Mouse (Mus musculus) MEL (cell line): ENCODE results near the gene Topaz1. TPM values are rescaled to one million over a fixed set of nuclear protein-coding genes. Genes with fewer than 3 reads are reported as not detected.

ENCODE experiments used
- DNase-seq: peaks from one replicate; pipeline ENCODE4 v3.0.0; 2011; ENCODE audit warnings: low read depth, low spot score
- H3K27ac ChIP-seq: 2 replicates; pipeline ENCODE4 v1.5.1; 2012; ENCODE audit warnings: low read depth, mild to moderate bottlenecking, control low read depth, low read length, moderate library complexity; ENCODE audit not compliant: control insufficient read depth
- H3K27me3 ChIP-seq, 2 experiments: fragments of 150-350 bp in 1 of 2; sonication (generic) in 1 of 2; 2 replicates each; pipeline ENCODE4 v1.6.1; 2012; ENCODE audit warnings: low read length in 2 of 2, mild to moderate bottlenecking in 2 of 2, improper control_type of control experiment in 1 of 2, moderate library complexity in 1 of 2; ENCODE audit not compliant: insufficient read depth in 2 of 2, control insufficient read depth in 1 of 2
- H3K36me3 ChIP-seq, 2 experiments: 2 replicates each; pipeline ENCODE4 v1.6.1; 2012 to 2014; ENCODE audit warnings: low read length in 2 of 2, improper control_type of control experiment in 1 of 2, inconsistent platforms in 1 of 2, mild to moderate bottlenecking in 1 of 2; ENCODE audit not compliant: insufficient read depth in 2 of 2, control insufficient read depth in 1 of 2
- H3K4me1 ChIP-seq, 2 experiments: fragments of 150-350 bp in 1 of 2; sonication (generic) in 1 of 2; 2 replicates each; pipeline ENCODE4 v1.6.1; 2012; ENCODE audit warnings: low read length in 2 of 2, improper control_type of control experiment in 1 of 2, mild to moderate bottlenecking in 1 of 2; ENCODE audit not compliant: insufficient read depth in 2 of 2, control insufficient read depth in 1 of 2
- H3K4me3 ChIP-seq, 2 experiments: fragments of 150-350 bp in 1 of 2; sonication (generic) in 1 of 2; 2 replicates each; pipeline ENCODE4 v1.5.1; 2012; ENCODE audit warnings: low read depth in 2 of 2, low read length in 2 of 2, mild to moderate bottlenecking in 2 of 2, moderate library complexity in 2 of 2, control low read depth in 1 of 2, improper control_type of control experiment in 1 of 2; ENCODE audit not compliant: control insufficient read depth in 1 of 2, insufficient read depth in 1 of 2
- H3K79me2 ChIP-seq: 2 replicates; pipeline ENCODE4 v1.6.1; 2012; ENCODE audit warnings: mild to moderate bottlenecking, low read length, moderate library complexity; ENCODE audit not compliant: control insufficient read depth, poor library complexity, insufficient read depth
- H3K9ac ChIP-seq: 2 replicates; pipeline ENCODE4 v1.6.1; 2012; ENCODE audit warnings: low read depth, mild to moderate bottlenecking, control low read depth, low read length, moderate library complexity; ENCODE audit not compliant: control insufficient read depth, poor library complexity, severe bottlenecking
- H3K9me3 ChIP-seq: fragments of 150-350 bp; sonication (generic); replicated peaks from 2 replicates; pipeline ENCODE4 v1.6.1; 2012; ENCODE audit warnings: mild to moderate bottlenecking, low read length, improper control_type of control experiment, moderate library complexity; ENCODE audit not compliant: insufficient read depth
- CTCF ChIP-seq, 3 experiments: IDR thresholded peaks in 2 of 3; conservative IDR thresholded peaks in 1 of 3; 2 replicates each; pipeline ENCODE4 v1.5.1; 2011 to 2012; ENCODE audit warnings: low read length in 3 of 3, low read depth in 2 of 3, mild to moderate bottlenecking in 2 of 3, improper control_type of control experiment in 1 of 3, inconsistent platforms in 1 of 3, mixed read lengths in 1 of 3, moderate library complexity in 1 of 3; ENCODE audit not compliant: control insufficient read depth in 1 of 3, insufficient read depth in 1 of 3, poor library complexity in 1 of 3, severe bottlenecking in 1 of 3
- ELF1 ChIP-seq: IDR thresholded peaks from 2 replicates; pipeline ENCODE4 v1.6.1; 2014; ENCODE audit warnings: low read depth, mild to moderate bottlenecking, inconsistent platforms, low read length, improper control_type of control experiment, moderate library complexity
- EP300 ChIP-seq, 2 experiments: IDR thresholded peaks; 2 replicates each; pipeline ENCODE4 v1.6.1; 2011; ENCODE audit warnings: improper control_type of control experiment in 2 of 2, low read length in 2 of 2, low read depth in 1 of 2, mild to moderate bottlenecking in 1 of 2
- ETS1 ChIP-seq: IDR thresholded peaks from 2 replicates; pipeline ENCODE4 v1.6.1; 2012; ENCODE audit warnings: low read depth, mild to moderate bottlenecking, inconsistent platforms, low read length, improper control_type of control experiment, moderate library complexity
- GATA1 ChIP-seq: IDR thresholded peaks from 2 replicates; pipeline ENCODE4 v1.6.1; 2011; ENCODE audit warnings: low read depth, low read length, improper control_type of control experiment
- HCFC1 ChIP-seq: IDR thresholded peaks from 2 replicates; pipeline ENCODE4 v1.6.1; 2012; ENCODE audit warnings: low read depth, mild to moderate bottlenecking, inconsistent platforms, low read length, improper control_type of control experiment, moderate library complexity
- MAFK ChIP-seq: IDR thresholded peaks from 2 replicates; pipeline ENCODE4 v1.6.1; 2011; ENCODE audit warnings: low read depth, mild to moderate bottlenecking, low read length, improper control_type of control experiment, borderline replicate concordance
- MAZ ChIP-seq: IDR thresholded peaks from 2 replicates; pipeline ENCODE4 v1.6.1; 2012; ENCODE audit warnings: low read depth, mild to moderate bottlenecking, inconsistent platforms, low read length, improper control_type of control experiment
- MXI1 ChIP-seq: IDR thresholded peaks from 2 replicates; pipeline ENCODE4 v1.6.1; 2011; ENCODE audit warnings: mild to moderate bottlenecking, low read depth, low read length, improper control_type of control experiment
- POLR2AphosphoS2 ChIP-seq: IDR thresholded peaks from 2 replicates; pipeline ENCODE4 v1.6.1; 2011; ENCODE audit warnings: low read length, improper control_type of control experiment
- RAD21 ChIP-seq: IDR thresholded peaks from 2 replicates; pipeline ENCODE4 v1.6.1; 2011; ENCODE audit warnings: mild to moderate bottlenecking, low read depth, low read length, improper control_type of control experiment
- SMC3 ChIP-seq: IDR thresholded peaks from 2 replicates; pipeline ENCODE4 v1.6.1; 2011; ENCODE audit warnings: low read depth, low read length, improper control_type of control experiment
- TAL1 ChIP-seq: IDR thresholded peaks from 2 replicates; pipeline ENCODE4 v1.6.1; 2012; ENCODE audit warnings: mild to moderate bottlenecking, inconsistent platforms, low read length, moderate library complexity, mixed read lengths
- UBTF ChIP-seq: IDR thresholded peaks from 2 replicates; pipeline ENCODE4 v1.6.1; 2012; ENCODE audit warnings: low read depth, mild to moderate bottlenecking, inconsistent platforms, low read length, improper control_type of control experiment, moderate library complexity, borderline replicate concordance; ENCODE audit not compliant: insufficient read depth
- USF1 ChIP-seq: IDR thresholded peaks from 2 replicates; pipeline ENCODE4 v1.6.1; 2014; ENCODE audit warnings: low read depth, mild to moderate bottlenecking, inconsistent platforms, low read length, improper control_type of control experiment, moderate library complexity
- ZC3H11A ChIP-seq: IDR thresholded peaks from 2 replicates; pipeline ENCODE4 v1.6.1; 2012; ENCODE audit warnings: low read depth, mild to moderate bottlenecking, inconsistent platforms, low read length, improper control_type of control experiment
- ZKSCAN1 ChIP-seq: IDR thresholded peaks from 2 replicates; pipeline ENCODE4 v1.6.1; 2012; ENCODE audit warnings: low read depth, mild to moderate bottlenecking, inconsistent platforms, low read length, improper control_type of control experiment, moderate library complexity
- polyA plus RNA-seq, 2 experiments: library from polyadenylated mRNA; stranded (reverse) in 1 of 2; unstranded in 1 of 2; fragments of >175 nt in 1 of 2; fragments of >200 nt in 1 of 2; gene quantifications; 2 replicates each; pipeline versions ENCODE4 v1.2.1 to v1.2.4; 2012; ENCODE audit warnings: low replicate concordance in 2 of 2, low read depth in 1 of 2; ENCODE audit not compliant: insufficient read length in 2 of 2, insufficient read depth in 1 of 2, missing spikeins in 1 of 2
- total RNA-seq: library from RNA; depleted of rRNA; stranded (reverse); fragments of 300-350 nt; gene quantifications from 2 replicates; pipeline ENCODE4 v1.2.3, GENCODE M21; 2012

Gene Topaz1
- total and polyA plus RNA-seq, 3 experiments, result not detected

- Histone ChIP-seq H3K9ac (no peak overlapping the region), H3K4me1 (peaks cover 10 to 31% of the 10 kb centered on the region in 2 experiments), H3K4me3 (no peak overlapping the region), H3K27ac (no peak overlapping the region), H3K36me3 (peaks cover 0 to 16% of the 10 kb centered on the region in 2 experiments; a peak in 2 of 4 replicates), H3K79me2 (no peaks in the 10 kb centered on the region), H3K9me3 (no peaks in the 10 kb centered on the region), H3K27me3 (no peaks in the 10 kb centered on the region)
- DNase-seq, result peak; percentile 80
- TF ChIP-seq CTCF (IDR thresholded peaks at IDR 0.05 in 2 of 3, conservative IDR thresholded peaks at IDR 0.05 in 1 of 3; ENCODE audit: control insufficient read depth in 1 of 3, insufficient read depth in 1 of 3, low read depth in 2 of 3, low read length in 3 of 3, poor library complexity in 1 of 3, severe bottlenecking in 1 of 3) (peak; percentile 27 to 65 (median 60); a peak in 5 of 6 replicates), SMC3 (peak; percentile 72), MAZ (no peak), EP300 (IDR thresholded peaks at IDR 0.05; ENCODE audit: low read depth in 1 of 2, low read length in 2 of 2) (no peak), RAD21 (peak; percentile 74), MXI1 (no peak), ELF1 (no peak), ZC3H11A (peak; percentile 59), HCFC1 (0 out of 2 replicates have a peak, but pooled peaks have one; percentile 10)
Observed at GRCm38 (mm10) chr9:122736742-122737141, 10.4 kb upstream of the Topaz1 start.

- DNase-seq, result no peak
Observed at GRCm38 (mm10) chr9:122745879-122746278, 1.3 kb upstream of the Topaz1 start.

DNA sequence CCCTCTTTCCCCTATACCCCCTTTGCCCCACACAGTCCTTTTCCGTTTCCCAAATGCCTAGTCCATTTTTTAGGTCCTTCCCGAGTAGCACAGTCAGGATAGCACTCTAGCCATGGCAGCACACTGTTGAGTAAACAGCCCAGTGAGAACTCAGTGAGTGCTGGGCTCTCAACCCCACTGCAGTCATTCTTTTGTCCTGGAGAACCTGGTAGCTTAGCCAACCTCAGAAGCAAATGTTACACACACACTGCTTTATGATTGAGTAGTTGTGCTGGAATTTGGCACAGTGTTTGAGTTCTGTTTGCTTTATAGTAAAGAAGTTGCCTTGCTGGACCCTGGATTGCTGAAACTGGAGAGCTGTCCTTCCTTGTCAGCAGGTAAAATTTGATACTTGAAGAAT is 10.5 kb downstream of the Topaz1 start:
- Histone ChIP-seq H3K9me3 (no peaks in the 10 kb centered on the region), H3K36me3 (no peaks in the 10 kb centered on the region), H3K27ac (no peak overlapping the region), H3K4me1 (no peaks in the 10 kb centered on the region), H3K79me2 (no peaks in the 10 kb centered on the region), H3K4me3 (no peak overlapping the region), H3K27me3 (no peaks in the 10 kb centered on the region), H3K9ac (no peak overlapping the region)
- TF ChIP-seq GATA1 (no peak), ZKSCAN1 (no peak), POLR2AphosphoS2 (no peak), CTCF (IDR thresholded peaks at IDR 0.05 in 2 of 3, conservative IDR thresholded peaks at IDR 0.05 in 1 of 3; ENCODE audit: control insufficient read depth in 1 of 3, insufficient read depth in 1 of 3, low read depth in 2 of 3, low read length in 3 of 3, poor library complexity in 1 of 3, severe bottlenecking in 1 of 3) (no peak), MXI1 (no peak), TAL1 (no peak), ETS1 (no peak)
- no peak for DNase-seq

More at GRCm38 (mm10) chr9:122745879-122746278, 1.3 kb upstream of the Topaz1 start:
- H3K36me3 ChIP-seq, result no peaks in the 10 kb centered on the region
- no peak overlapping the region for H3K4me3 ChIP-seq
- H3K27ac ChIP-seq, result no peak overlapping the region
- no peak overlapping the region for H3K9ac ChIP-seq
- no peaks in the 10 kb centered on the region for H3K4me1 ChIP-seq
- TF ChIP-seq MAFK (0 out of 2 replicates have a peak, but pooled peaks have one; percentile 28), ELF1 (no peak), USF1 (no peak), UBTF (no peak)
- no peaks in the 10 kb centered on the region for H3K9me3 ChIP-seq
- H3K79me2 ChIP-seq, result no peaks in the 10 kb centered on the region
- peaks cover 0 to 3% of the 10 kb centered on the region in 2 experiments; a peak in 1 of 4 replicates for H3K27me3 ChIP-seq
